Mouse (Mus musculus): ENCODE measurements around the gene Ptprg. TPM values are rescaled to one million over a fixed set of nuclear protein-coding genes. Genes with fewer than 3 reads are reported as not detected.

The Ptprg gene
- polyA plus RNA-seq, 2 experiments, result 0.69 to 1.4 TPM

DNA sequence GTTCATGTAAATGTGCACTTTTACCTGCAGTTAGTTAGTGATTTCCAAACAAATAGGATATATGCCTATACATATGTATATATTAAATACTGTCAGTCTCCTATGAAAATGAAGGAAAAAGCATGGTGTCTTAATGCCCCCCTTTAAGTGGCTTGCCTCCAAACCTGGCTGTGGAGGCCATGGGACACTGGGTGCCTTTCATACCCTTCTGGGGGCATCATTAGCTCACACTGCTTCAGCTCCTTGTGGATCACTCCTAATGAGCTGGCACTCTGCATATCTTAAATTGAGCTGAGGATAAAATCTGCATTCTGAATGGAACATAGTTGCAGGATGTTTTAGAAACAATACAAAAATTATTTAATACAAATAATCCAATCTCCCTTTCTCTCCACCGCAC is 136.7 kb downstream of the Ptprg start:
- H3K27me3 ChIP-seq (ENCODE audit: control insufficient read depth, insufficient read depth, low read length), result no peaks in the 10 kb centered on the region
- 74% methylated on average over 1 of the region's 1 CpGs for WGBS (ENCODE audit: insufficient replicate concordance)

DNA sequence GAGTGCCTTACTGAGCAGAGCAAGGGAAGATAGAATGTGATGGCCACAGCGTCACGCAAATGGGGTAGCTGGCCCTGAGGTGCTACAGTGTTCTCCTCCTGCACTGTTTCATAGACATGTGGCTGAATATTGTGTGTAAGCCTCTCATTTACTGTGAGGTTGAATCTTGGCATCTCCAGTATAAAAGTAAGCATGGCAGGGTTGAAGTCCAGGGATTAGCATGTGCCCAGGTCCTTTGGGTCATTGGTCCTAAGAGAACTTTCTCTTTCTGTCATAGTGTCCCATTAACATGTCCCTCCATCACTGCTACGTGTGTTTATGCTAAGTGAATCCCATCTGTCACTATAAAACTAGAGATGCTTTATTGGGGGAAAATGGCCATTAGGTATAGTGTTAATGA is 138.2 kb downstream of the Ptprg start:
- TF ChIP-seq CTCF (IDR thresholded peaks at IDR 0.05; ENCODE audit: low read depth) (no peak), EP300 (IDR thresholded peaks at IDR 0.05; ENCODE audit: low read depth) (no peak)
- 67% methylated on average over 3 of the region's 3 CpGs for WGBS (ENCODE audit: insufficient replicate concordance)
- no peaks in the 10 kb centered on the region for H3K9me3 ChIP-seq (ENCODE audit: control insufficient read depth, low read length)
- H3K27me3 ChIP-seq (ENCODE audit: control insufficient read depth, insufficient read depth, low read length), result no peaks in the 10 kb centered on the region
- ATAC-seq (ENCODE audit: insufficient read depth) (no peak), DNase-seq (ENCODE audit: low read depth in 3 of 3, low spot score in 3 of 3) (no peak)
- no peaks in the 10 kb centered on the region for H3K36me3 ChIP-seq (replicated peaks; ENCODE audit: control insufficient read depth, insufficient read depth, low read depth)
- H3K9ac ChIP-seq (replicated peaks), result no peak overlapping the region
- H3K4me1 ChIP-seq (replicated peaks; ENCODE audit: control insufficient read depth in 2 of 2, insufficient read depth in 2 of 2, low read length in 1 of 2), result no peaks in the 10 kb centered on the region
- no peak overlapping the region for H3K27ac ChIP-seq
- no peak overlapping the region for H3K4me2 ChIP-seq (ENCODE audit: low read depth)
- H3K4me3 ChIP-seq (ENCODE audit: insufficient read depth in 1 of 2, low read depth in 2 of 2, low read length in 2 of 2), result no peak overlapping the region

More for the DNA sequence above, 136.7 kb downstream of the Ptprg start:
- DNase-seq (ENCODE audit: low read depth in 3 of 3, low spot score in 3 of 3), result no peak
- Histone ChIP-seq H3K27ac (no peak overlapping the region), H3K4me2 (ENCODE audit: low read depth) (no peak overlapping the region), H3K4me3 (ENCODE audit: insufficient read depth in 1 of 2, low read depth in 2 of 2, low read length in 2 of 2) (no peak overlapping the region), H3K36me3 (replicated peaks; ENCODE audit: control insufficient read depth, insufficient read depth, low read depth) (no peaks in the 10 kb centered on the region), H3K9ac (replicated peaks) (no peak overlapping the region), H3K4me1 (replicated peaks; ENCODE audit: control insufficient read depth in 2 of 2, insufficient read depth in 2 of 2, low read length in 1 of 2) (no peaks in the 10 kb centered on the region), H3K9me3 (ENCODE audit: control insufficient read depth, low read length) (no peaks in the 10 kb centered on the region)
- TF ChIP-seq CTCF (IDR thresholded peaks at IDR 0.05; ENCODE audit: low read depth) (no peak), EP300 (IDR thresholded peaks at IDR 0.05; ENCODE audit: low read depth) (no peak)
- ATAC-seq (ENCODE audit: insufficient read depth), result no peak

DNA sequence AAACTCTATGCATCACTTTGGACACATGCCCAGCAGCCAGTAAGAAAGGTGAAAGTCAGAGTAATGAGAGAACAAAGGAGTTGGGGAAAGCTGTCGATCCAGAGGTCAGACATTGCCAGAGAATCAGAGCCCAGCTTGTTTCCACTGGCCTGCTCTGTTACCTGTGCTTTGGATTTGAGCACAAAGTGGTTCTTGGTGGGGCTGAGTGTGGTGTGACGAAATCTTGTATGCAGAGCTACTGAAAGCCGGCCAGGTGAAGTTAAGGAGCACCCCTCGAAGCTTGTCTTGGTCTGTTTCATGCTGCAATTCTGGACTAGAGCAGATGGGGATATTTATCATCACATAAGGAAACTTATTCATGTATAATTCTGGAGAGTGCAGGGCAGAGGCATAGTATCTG is 145.5 kb downstream of the Ptprg start:
- Histone ChIP-seq H3K36me3 (replicated peaks; ENCODE audit: control insufficient read depth, insufficient read depth, low read depth) (no peaks in the 10 kb centered on the region), H3K27me3 (ENCODE audit: control insufficient read depth, insufficient read depth, low read length) (no peaks in the 10 kb centered on the region), H3K4me1 (replicated peaks; ENCODE audit: control insufficient read depth in 2 of 2, insufficient read depth in 2 of 2, low read length in 1 of 2) (0 out of 4 replicates have a peak, but pooled peaks cover 0 to 2% of the 10 kb centered on the region in 2 experiments), H3K9ac (replicated peaks) (no peak overlapping the region), H3K9me3 (ENCODE audit: control insufficient read depth, low read length) (no peaks in the 10 kb centered on the region), H3K27ac (no peak overlapping the region), H3K4me2 (ENCODE audit: low read depth) (no peak overlapping the region), H3K4me3 (ENCODE audit: insufficient read depth in 1 of 2, low read depth in 2 of 2, low read length in 2 of 2) (no peak overlapping the region)
- DNase-seq (ENCODE audit: low read depth in 3 of 3, low spot score in 3 of 3) (no peak), ATAC-seq (ENCODE audit: insufficient read depth) (no peak)
- TF ChIP-seq EP300 (IDR thresholded peaks at IDR 0.05; ENCODE audit: low read depth), result no peak
- TF ChIP-seq CTCF (IDR thresholded peaks at IDR 0.05; ENCODE audit: low read depth), result no peak
- WGBS (ENCODE audit: insufficient replicate concordance), result 50% methylated on average over 4 of the region's 4 CpGs

DNA sequence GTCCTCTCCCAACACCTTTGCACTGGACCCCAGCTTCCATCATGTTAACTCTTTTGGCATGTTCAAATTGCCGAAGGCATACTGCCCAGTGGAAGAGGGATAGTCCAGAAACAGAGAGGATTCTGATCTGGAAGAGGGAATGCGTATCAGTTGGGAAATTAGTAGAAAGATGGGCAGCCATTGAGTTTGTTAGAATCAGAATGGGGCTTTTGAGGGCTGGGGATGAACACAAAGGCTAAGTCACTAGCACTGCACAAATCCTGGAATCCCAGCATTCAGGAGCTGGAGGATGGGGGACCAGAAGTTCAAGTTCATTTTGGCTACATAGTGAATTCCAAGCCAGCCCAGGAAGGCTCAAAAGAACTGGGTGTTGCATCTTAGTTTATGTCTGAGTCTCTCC is 146.3 kb downstream of the Ptprg start:
- WGBS (ENCODE audit: insufficient replicate concordance), result 63% methylated on average over 2 of the region's 2 CpGs
- H3K27ac ChIP-seq, result no peak overlapping the region
- no peak overlapping the region for H3K9ac ChIP-seq (replicated peaks)
- H3K36me3 ChIP-seq (replicated peaks; ENCODE audit: control insufficient read depth, insufficient read depth, low read depth), result no peaks in the 10 kb centered on the region
- ATAC-seq (ENCODE audit: insufficient read depth) (no peak), DNase-seq (ENCODE audit: low read depth in 3 of 3, low spot score in 3 of 3) (no peak)
- no peaks in the 10 kb centered on the region for H3K9me3 ChIP-seq (ENCODE audit: control insufficient read depth, low read length)
- no peaks in the 10 kb centered on the region for H3K27me3 ChIP-seq (ENCODE audit: control insufficient read depth, insufficient read depth, low read length)
- H3K4me3 ChIP-seq (ENCODE audit: insufficient read depth in 1 of 2, low read depth in 2 of 2, low read length in 2 of 2), result no peak overlapping the region
- 0 out of 4 replicates have a peak, but pooled peaks cover 0 to 2% of the 10 kb centered on the region in 2 experiments for H3K4me1 ChIP-seq (replicated peaks; ENCODE audit: control insufficient read depth in 2 of 2, insufficient read depth in 2 of 2, low read length in 1 of 2)
- TF ChIP-seq CTCF (IDR thresholded peaks at IDR 0.05; ENCODE audit: low read depth) (no peak), EP300 (IDR thresholded peaks at IDR 0.05; ENCODE audit: low read depth) (no peak)
- H3K4me2 ChIP-seq (ENCODE audit: low read depth), result no peak overlapping the region

DNA sequence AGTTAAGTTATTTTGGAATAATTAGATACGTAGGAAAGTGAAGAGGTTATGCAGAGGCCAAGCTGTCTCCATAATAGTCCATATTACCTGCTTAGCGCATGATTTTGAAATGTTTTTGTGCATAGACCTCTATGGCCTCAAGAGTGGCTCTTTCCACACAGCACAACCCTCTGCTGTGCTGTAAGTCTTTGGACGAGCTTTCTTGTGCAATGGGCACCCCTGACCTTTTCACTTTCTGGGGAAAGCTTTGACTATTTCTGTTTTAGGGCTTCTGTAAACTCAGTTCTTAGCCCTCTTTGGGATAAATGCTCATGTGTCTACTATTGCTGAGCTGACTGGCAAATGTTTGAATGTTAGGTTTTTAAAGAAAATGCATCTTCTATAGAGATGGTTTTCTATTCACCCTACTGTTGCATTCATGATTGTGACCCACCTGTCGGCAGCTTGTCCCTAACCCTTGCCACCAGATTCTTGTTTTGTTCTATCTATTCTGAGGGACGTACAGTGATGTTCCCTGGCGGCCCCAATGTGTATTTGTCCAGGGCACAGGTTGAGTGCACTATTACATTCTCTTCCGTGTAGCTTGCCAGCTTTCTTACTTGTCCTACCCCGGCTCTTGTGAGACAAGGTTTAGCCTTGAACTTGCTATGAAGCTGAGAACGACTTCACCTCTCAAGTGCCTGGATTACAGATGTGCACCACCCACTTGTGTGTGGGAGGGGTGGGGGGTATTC is 148.4 kb downstream of the Ptprg start:
- Histone ChIP-seq H3K4me3 (ENCODE audit: insufficient read depth in 1 of 2, low read depth in 2 of 2, low read length in 2 of 2) (no peak overlapping the region), H3K27me3 (ENCODE audit: control insufficient read depth, insufficient read depth, low read length) (no peaks in the 10 kb centered on the region), H3K27ac (no peak overlapping the region), H3K4me1 (replicated peaks; ENCODE audit: control insufficient read depth in 2 of 2, insufficient read depth in 2 of 2, low read length in 1 of 2) (0 out of 4 replicates have a peak, but pooled peaks cover 0 to 2% of the 10 kb centered on the region in 2 experiments), H3K9me3 (ENCODE audit: control insufficient read depth, low read length) (no peaks in the 10 kb centered on the region), H3K9ac (replicated peaks) (no peak overlapping the region), H3K36me3 (replicated peaks; ENCODE audit: control insufficient read depth, insufficient read depth, low read depth) (no peaks in the 10 kb centered on the region), H3K4me2 (ENCODE audit: low read depth) (no peak overlapping the region)
- WGBS (ENCODE audit: insufficient replicate concordance), result 63% methylated on average over 9 of the region's 9 CpGs
- ATAC-seq (ENCODE audit: insufficient read depth), result no peak
- TF ChIP-seq CTCF (IDR thresholded peaks at IDR 0.05; ENCODE audit: low read depth), result no peak
- TF ChIP-seq EP300 (IDR thresholded peaks at IDR 0.05; ENCODE audit: low read depth), result no peak
- DNase-seq (ENCODE audit: low read depth in 3 of 3, low spot score in 3 of 3), result no peak
